In the genomic region with DNA sequence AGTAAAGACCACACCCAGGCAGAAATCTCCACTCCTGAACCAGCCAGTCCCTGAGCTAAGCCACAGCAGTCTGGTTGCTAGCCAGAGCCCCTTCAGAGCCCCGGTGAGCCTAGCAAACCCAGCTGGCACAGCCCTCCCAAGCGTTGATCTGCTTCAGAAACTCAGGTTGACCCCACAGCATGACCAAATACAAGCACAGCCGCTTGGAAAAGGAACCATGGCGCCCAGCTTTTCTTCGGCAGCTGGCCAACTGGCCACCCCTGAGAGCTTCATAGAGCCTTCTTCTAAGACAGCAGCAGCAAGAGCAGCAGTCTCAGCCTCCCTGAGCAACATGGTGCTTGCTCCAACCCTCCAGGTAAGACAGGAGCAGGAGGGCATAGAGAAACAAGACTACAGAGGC, we compare ENCODE assay signal across 23 mouse cellular contexts. TPM values are rescaled to one million over a fixed set of nuclear protein-coding genes. Genes with fewer than 3 reads are reported as not detected.
DNase-seq lines count a peak whose midpoint lies in the region; ATAC-seq and TF ChIP-seq lines count a peak whose summit lies in the region.
"Had no signal": no experiment of that assay in that cellular context is flagged by ENCODE, and none has a peak within 500 bp of the region (broad histone marks: within the 10 kb centered on the region; RNA-seq: fewer than 3 reads in every experiment).

No protein-coding gene starts in this region.

- H3K4me3 ChIP-seq in hindbrain, postnatal 0 days (ENCODE audit: low read length): no peak overlapping the region
- H3K4me3 ChIP-seq in hindbrain, embryonic 11.5 days (ENCODE audit: low read depth, low read length): no peak overlapping the region
- H3K4me3 ChIP-seq in lung, embryonic 16.5 days (ENCODE audit: low read length): no peak overlapping the region
- no peak overlapping the region for H3K4me3 ChIP-seq in midbrain, postnatal 0 days (ENCODE audit: low read depth, low read length)
- H3K4me3 ChIP-seq in midbrain, embryonic 10.5 days: no peak overlapping the region
- H3K4me3 ChIP-seq: embryonic facial prominence, embryonic 10.5 days; embryonic facial prominence, embryonic 12.5 days; forebrain, embryonic 13.5 days had no signal

- H3K36me3 ChIP-seq in hindbrain, postnatal 0 days (ENCODE audit: insufficient read depth, low read length): peaks cover 50% of the 10 kb centered on the region
- peaks cover 13% of the 10 kb centered on the region; the same call in 1 of the 2 replicates for H3K36me3 ChIP-seq in hindbrain, embryonic 11.5 days (ENCODE audit: control insufficient read depth, insufficient read depth, low read length)
- peaks cover 50% of the 10 kb centered on the region for H3K36me3 ChIP-seq in lung, embryonic 16.5 days (ENCODE audit: control insufficient read depth, insufficient read depth, low read length)
- peaks cover 45% of the 10 kb centered on the region for H3K36me3 ChIP-seq in midbrain, postnatal 0 days (ENCODE audit: insufficient read depth, low read length)
- peaks cover 95% of the 10 kb centered on the region for H3K36me3 ChIP-seq in midbrain, embryonic 10.5 days

- peak; percentile 6 for DNase-seq in hindbrain, postnatal 0 days (ENCODE audit: low spot score)
- DNase-seq in hindbrain, embryonic 11.5 days (ENCODE audit: low spot score): no peak
- DNase-seq in lung, postnatal 25 days (ENCODE audit: low spot score): no peak
- DNase-seq in lung, postnatal 14 days: peak; percentile 22
- DNase-seq in lung, postnatal 36 days: no peak
- peak; percentile 3 for DNase-seq in midbrain, postnatal 0 days (ENCODE audit: low spot score)
- DNase-seq in midbrain, embryonic 10.5 days (ENCODE audit: low spot score): no peak
- DNase-seq: adrenal gland, adult 8-10 months; adrenal gland, postnatal 14 days; adrenal gland, postnatal 36 days; B cell, adult 2 months; cerebellum, adult 11-12 months; cerebellum, adult 2 months; cerebellum, adult 9-10 months had no signal

- H3K9ac ChIP-seq in hindbrain, postnatal 0 days (replicated peaks; ENCODE audit: low read length): no peak overlapping the region
- H3K9ac ChIP-seq in hindbrain, embryonic 11.5 days (ENCODE audit: low read depth, low read length): no peak overlapping the region
- no peak overlapping the region for H3K9ac ChIP-seq in lung, embryonic 16.5 days (ENCODE audit: low read length)
- H3K9ac ChIP-seq in midbrain, postnatal 0 days (replicated peaks; ENCODE audit: low read length, poor library complexity, severe bottlenecking): no peak overlapping the region
- H3K9ac ChIP-seq: embryonic facial prominence, embryonic 12.5 days; forebrain, embryonic 13.5 days had no signal

- no peak for TF ChIP-seq CTCF in hindbrain, postnatal 0 days (IDR thresholded peaks at IDR 0.05; ENCODE audit: low read depth)
- TF ChIP-seq CTCF in midbrain, postnatal 0 days (IDR thresholded peaks at IDR 0.05): no peak

- H3K27me3 ChIP-seq in hindbrain, postnatal 0 days (ENCODE audit: insufficient read depth, low read length): no peaks in the 10 kb centered on the region
- H3K27me3 ChIP-seq in hindbrain, embryonic 11.5 days (ENCODE audit: control insufficient read depth, insufficient read depth, low read length): no peaks in the 10 kb centered on the region
- no peaks in the 10 kb centered on the region for H3K27me3 ChIP-seq in lung, embryonic 16.5 days (ENCODE audit: control insufficient read depth, insufficient read depth, low read depth, low read length)
- no peaks in the 10 kb centered on the region for H3K27me3 ChIP-seq in midbrain, postnatal 0 days (ENCODE audit: insufficient read depth, low read length)
- H3K27me3 ChIP-seq in midbrain, embryonic 10.5 days (ENCODE audit: low read depth, poor library complexity, severe bottlenecking): no peaks in the 10 kb centered on the region
- H3K27me3 ChIP-seq: CH12.LX; embryonic facial prominence, embryonic 12.5 days; forebrain, embryonic 13.5 days; Patski had no signal

- 44% methylated on average over 5 of the region's 5 CpGs for WGBS in hindbrain, postnatal 0 days
- 89% methylated on average over 5 of the region's 5 CpGs for WGBS in hindbrain, embryonic 11.5 days
- WGBS in lung, embryonic 16.5 days: 76% methylated on average over 5 of the region's 5 CpGs
- WGBS in midbrain, postnatal 0 days: 85% methylated on average over 5 of the region's 5 CpGs
- 91% methylated on average over 5 of the region's 5 CpGs for WGBS in midbrain, embryonic 10.5 days

- no peak for ATAC-seq in hindbrain, postnatal 0 days
- ATAC-seq in hindbrain, embryonic 11.5 days (ENCODE audit: low FRiP score): no peak
- ATAC-seq in lung, embryonic 16.5 days (ENCODE audit: low read depth): 0 out of 2 replicates have a peak, but pooled peaks have one; percentile 20
- no peak for ATAC-seq in midbrain, postnatal 0 days (ENCODE audit: low FRiP score)
- ATAC-seq: activated CD4-positive, CD25-positive, alpha-beta regulatory T cell, adult 4 months; CD4-positive, CD25-positive, alpha-beta regulatory T cell, adult 4 months; forebrain, embryonic 13.5 days; Patski had no signal

- H3K4me1 ChIP-seq in hindbrain, postnatal 0 days (ENCODE audit: insufficient read depth, low read length): no peaks in the 10 kb centered on the region
- no peaks in the 10 kb centered on the region for H3K4me1 ChIP-seq in hindbrain, embryonic 11.5 days (replicated peaks; ENCODE audit: control insufficient read depth, insufficient read depth, low read length)
- no peaks in the 10 kb centered on the region for H3K4me1 ChIP-seq in lung, embryonic 16.5 days (replicated peaks; ENCODE audit: control insufficient read depth, insufficient read depth, low read length)
- no peaks in the 10 kb centered on the region for H3K4me1 ChIP-seq in midbrain, postnatal 0 days (ENCODE audit: insufficient read depth, low read length)
- no peaks in the 10 kb centered on the region for H3K4me1 ChIP-seq in midbrain, embryonic 10.5 days
- H3K4me1 ChIP-seq: embryonic facial prominence, embryonic 10.5 days; embryonic facial prominence, embryonic 12.5 days; forebrain, embryonic 13.5 days had no signal

- H3K4me2 ChIP-seq in hindbrain, postnatal 0 days (ENCODE audit: low read depth, low read length): no peak overlapping the region
- H3K4me2 ChIP-seq in hindbrain, embryonic 11.5 days (replicated peaks; ENCODE audit: low read depth, low read length): no peak overlapping the region
- no peak overlapping the region for H3K4me2 ChIP-seq in lung, embryonic 16.5 days (ENCODE audit: low read depth, low read length)
- H3K4me2 ChIP-seq in midbrain, postnatal 0 days (ENCODE audit: low read depth, low read length, poor library complexity, severe bottlenecking): no peak overlapping the region
- H3K4me2 ChIP-seq: embryonic facial prominence, embryonic 12.5 days; forebrain, embryonic 13.5 days had no signal

- H3K9me3 ChIP-seq in hindbrain, postnatal 0 days (ENCODE audit: low read length): no peaks in the 10 kb centered on the region
- H3K9me3 ChIP-seq in hindbrain, embryonic 11.5 days (ENCODE audit: control insufficient read depth, low read length): no peaks in the 10 kb centered on the region
- H3K9me3 ChIP-seq in lung, embryonic 16.5 days (ENCODE audit: control insufficient read depth, low read length): no peaks in the 10 kb centered on the region
- no peaks in the 10 kb centered on the region for H3K9me3 ChIP-seq in midbrain, postnatal 0 days (ENCODE audit: low read length)
- no peaks in the 10 kb centered on the region for H3K9me3 ChIP-seq in midbrain, embryonic 10.5 days (replicated peaks)
- H3K9me3 ChIP-seq: embryonic facial prominence, embryonic 10.5 days; embryonic facial prominence, embryonic 12.5 days; forebrain, embryonic 13.5 days; G1E had no signal

- no peak overlapping the region for H3K27ac ChIP-seq in hindbrain, postnatal 0 days
- H3K27ac ChIP-seq in hindbrain, embryonic 11.5 days (ENCODE audit: low read depth, low read length): no peak overlapping the region
- no peak overlapping the region for H3K27ac ChIP-seq in lung, embryonic 16.5 days (ENCODE audit: low read length)
- no peak overlapping the region for H3K27ac ChIP-seq in midbrain, postnatal 0 days (ENCODE audit: low read depth, low read length)
- H3K27ac ChIP-seq in midbrain, embryonic 10.5 days (replicated peaks): no peak overlapping the region
- H3K27ac ChIP-seq: embryonic facial prominence, embryonic 10.5 days; embryonic facial prominence, embryonic 12.5 days; forebrain, embryonic 13.5 days had no signal

RNA-seq across cellular contexts. Expression of gene Cacna1d, which starts 28.1 kb away (rescaled TPM):
- total RNA-seq in hindbrain, postnatal 0 days (2014; rRNA removed): 22.0 and 27.6 TPM in 2 replicates
- polyA plus RNA-seq in hindbrain, postnatal 0 days (2015; fragmentation: Nextera tagmentation; extraction: Ambion mirVana): 6.1 and 6.9 TPM in 2 replicates
- 1.2 and 2.9 TPM in 2 replicates for polyA plus RNA-seq in hindbrain, embryonic 11.5 days (2014; fragmentation: Nextera tagmentation; extraction: Ambion mirVana)
- 9.2 and 9.7 TPM in 2 replicates for polyA plus RNA-seq in lung, embryonic 16.5 days (2015; fragmentation: Nextera tagmentation; extraction: Ambion mirVana)
- total RNA-seq in midbrain, postnatal 0 days (2014; rRNA removed): 36.5 and 44.3 TPM in 2 replicates
- polyA plus RNA-seq in midbrain, postnatal 0 days (2015; fragmentation: Nextera tagmentation; extraction: Ambion mirVana): 7.6 and 8.9 TPM in 2 replicates
- 0.90 and 1.3 TPM in 2 replicates for polyA plus RNA-seq in midbrain, embryonic 10.5 days (2016; fragmentation: Nextera tagmentation; extraction: Ambion mirVana)

RNA-seq across cellular contexts. Expression of gene Tkt, which starts 28.8 kb away (rescaled TPM):
- 388 and 429 TPM in 2 replicates for total RNA-seq in hindbrain, postnatal 0 days (2014; rRNA removed)
- 248 and 258 TPM in 2 replicates for polyA plus RNA-seq in hindbrain, postnatal 0 days (2015; fragmentation: Nextera tagmentation; extraction: Ambion mirVana)
- polyA plus RNA-seq in hindbrain, embryonic 11.5 days (2014; fragmentation: Nextera tagmentation; extraction: Ambion mirVana): 65.8 and 131 TPM in 2 replicates
- polyA plus RNA-seq in lung, embryonic 16.5 days (2015; fragmentation: Nextera tagmentation; extraction: Ambion mirVana): 244 and 251 TPM in 2 replicates
- total RNA-seq in midbrain, postnatal 0 days (2014; rRNA removed): 364 and 388 TPM in 2 replicates
- polyA plus RNA-seq in midbrain, postnatal 0 days (2015; fragmentation: Nextera tagmentation; extraction: Ambion mirVana): 241 and 251 TPM in 2 replicates
- polyA plus RNA-seq in midbrain, embryonic 10.5 days (2016; fragmentation: Nextera tagmentation; extraction: Ambion mirVana): 312 and 334 TPM in 2 replicates

RNA-seq across cellular contexts. Expression of gene Dcp1a, which starts 40.0 kb away (rescaled TPM):
- total RNA-seq in hindbrain, postnatal 0 days (2014; rRNA removed): 23.5 and 23.6 TPM in 2 replicates
- 9.9 and 10.9 TPM in 2 replicates for polyA plus RNA-seq in hindbrain, postnatal 0 days (2015; fragmentation: Nextera tagmentation; extraction: Ambion mirVana)
- 25.4 and 27.4 TPM in 2 replicates for polyA plus RNA-seq in hindbrain, embryonic 11.5 days (2014; fragmentation: Nextera tagmentation; extraction: Ambion mirVana)
- 24.8 and 25.5 TPM in 2 replicates for polyA plus RNA-seq in lung, embryonic 16.5 days (2015; fragmentation: Nextera tagmentation; extraction: Ambion mirVana)
- 22.5 and 26.1 TPM in 2 replicates for total RNA-seq in midbrain, postnatal 0 days (2014; rRNA removed)
- polyA plus RNA-seq in midbrain, postnatal 0 days (2015; fragmentation: Nextera tagmentation; extraction: Ambion mirVana): 9.3 and 11.8 TPM in 2 replicates
- polyA plus RNA-seq in midbrain, embryonic 10.5 days (2016; fragmentation: Nextera tagmentation; extraction: Ambion mirVana): 31.8 and 35.1 TPM in 2 replicates

Comparison
In these comparisons a context has a peak if more than half of its experiments do, and no peak if none do; other contexts are left out.
1. DNase-seq: peak in hindbrain, postnatal 0 days (single experiment), lung, postnatal 14 days (single experiment) and midbrain, postnatal 0 days (single experiment); none in hindbrain, embryonic 11.5 days (single experiment), lung, postnatal 25 days (single experiment), lung, postnatal 36 days (single experiment) and midbrain, embryonic 10.5 days (single experiment).